Mouse (Mus musculus) liver, adult 2 months (tissue): ENCODE data around the gene L3hypdh. TPM values are rescaled to one million over a fixed set of nuclear protein-coding genes. Genes with fewer than 3 reads are reported as not detected.

Source experiments
- DNase-seq: peaks from one replicate; pipeline ENCODE4 v3.0.0-alpha.2; 2011; ENCODE audit warnings: low read depth, low spot score; ENCODE audit errors: extremely low read depth
- H3K27ac ChIP-seq: fragments of 200-500 bp; replicated peaks from 2 replicates; pipeline ENCODE4 v1.5.1; 2012; ENCODE audit warnings: low read depth, mild to moderate bottlenecking, control low read depth, inconsistent platforms, low read length; ENCODE audit not compliant: insufficient read depth
- H3K27me3 ChIP-seq: fragments of 200-500 bp; 2 replicates; pipeline ENCODE4 v1.6.1; 2012; ENCODE audit warnings: mild to moderate bottlenecking, moderate library complexity, low read length, inconsistent platforms; ENCODE audit not compliant: control insufficient read depth, insufficient read depth
- H3K36me3 ChIP-seq: fragments of 200-500 bp; 2 replicates; pipeline ENCODE4 v1.6.1; 2012; ENCODE audit warnings: low read length, inconsistent platforms; ENCODE audit not compliant: control insufficient read depth, insufficient read depth
- H3K4me1 ChIP-seq: fragments of 200-500 bp; 2 replicates; pipeline ENCODE4 v1.6.1; 2011; ENCODE audit warnings: low read length; ENCODE audit not compliant: control insufficient read depth, insufficient read depth
- H3K4me3 ChIP-seq: fragments of 200-500 bp; 2 replicates; pipeline ENCODE4 v1.5.1; 2011; ENCODE audit warnings: low read depth, mild to moderate bottlenecking, control low read depth, low read length, moderate library complexity; ENCODE audit not compliant: insufficient read depth
- H3K79me2 ChIP-seq: fragments of 200-500 bp; 2 replicates; pipeline ENCODE4 v1.6.1; 2012; ENCODE audit warnings: inconsistent platforms, mild to moderate bottlenecking, low read length, moderate library complexity; ENCODE audit not compliant: control insufficient read depth, insufficient read depth
- H3K9ac ChIP-seq: fragments of 200-500 bp; 2 replicates; pipeline ENCODE4 v1.6.1; 2012; ENCODE audit warnings: low read depth, mild to moderate bottlenecking, control low read depth, inconsistent platforms, low read length
- CTCF ChIP-seq: fragments of 200-500 bp; IDR thresholded peaks from 2 replicates; pipeline ENCODE4 v1.5.1; 2011; ENCODE audit warnings: low read depth, low read length, control low read depth
- POLR2A ChIP-seq: fragments of 200-500 bp; IDR thresholded peaks from 2 replicates; pipeline ENCODE4 v1.6.1; 2011; ENCODE audit warnings: low read length, control low read depth; ENCODE audit not compliant: insufficient read depth; ENCODE audit errors: extremely low read depth
- WGBS: fragments of 180-500 bp; shearing (Covaris S2); methylation state at CpG from one replicate; pipeline ENCODE4 v1.1.7; 2018; 5-methylcytosine and 5-hydroxymethylcytosine counted together
- polyA plus RNA-seq: library from polyadenylated mRNA; depleted of rRNA; stranded (reverse); fragments of >200 nt; gene quantifications from 2 replicates; pipeline ENCODE4 v1.2.3, GENCODE M21; 2012
- total RNA-seq: library from RNA; depleted of rRNA; stranded (reverse); fragments of >200 nt; gene quantifications from 2 replicates; pipeline ENCODE4 v1.2.3, GENCODE M21; 2014

Gene L3hypdh
- total and polyA plus RNA-seq, 2 experiments: 26.6 to 33.1 TPM

GRCm38 (mm10) chr12:72104027-72104426 is 18.8 kb upstream of the L3hypdh start:
- Histone ChIP-seq H3K4me1 (no peaks in the 10 kb centered on the region), H3K27ac (no peak overlapping the region), H3K79me2 (no peaks in the 10 kb centered on the region), H3K4me3 (no peak overlapping the region), H3K27me3 (no peaks in the 10 kb centered on the region), H3K36me3 (peaks cover 10% of the 10 kb centered on the region; the same call in 1 of the 2 replicates), H3K9ac (no peak overlapping the region)
- 79% methylated on average over 5 of the region's 5 CpGs for WGBS
- no peak for DNase-seq
- TF ChIP-seq CTCF (no peak), POLR2A (no peak)

GRCm38 (mm10) chr12:72102776-72103175 is 17.5 kb upstream of the L3hypdh start:
- Histone ChIP-seq H3K36me3 (peaks cover 13% of the 10 kb centered on the region; the same call in 1 of the 2 replicates), H3K79me2 (no peaks in the 10 kb centered on the region), H3K27ac (no peak overlapping the region), H3K27me3 (no peaks in the 10 kb centered on the region), H3K4me1 (no peaks in the 10 kb centered on the region), H3K9ac (no peak overlapping the region), H3K4me3 (no peak overlapping the region)
- DNase-seq: no peak
- 81% methylated on average over 6 of the region's 6 CpGs for WGBS
- TF ChIP-seq POLR2A (no peak), CTCF (no peak)

- Histone ChIP-seq H3K27ac (no peak overlapping the region), H3K4me3 (no peak overlapping the region), H3K4me1 (no peaks in the 10 kb centered on the region), H3K27me3 (no peaks in the 10 kb centered on the region), H3K79me2 (no peaks in the 10 kb centered on the region), H3K36me3 (peaks cover 48% of the 10 kb centered on the region), H3K9ac (no peak overlapping the region)
- 94% methylated on average over 8 of the region's 8 CpGs for WGBS
- DNase-seq: no peak
- TF ChIP-seq POLR2A: no peak
- TF ChIP-seq CTCF: no peak
Observed at GRCm38 (mm10) chr12:72096966-72097365, 11.7 kb upstream of the L3hypdh start.

GRCm38 (mm10) chr12:72089802-72090201 is 4.6 kb upstream of the L3hypdh start:
- H3K27ac ChIP-seq: no peak overlapping the region
- DNase-seq: no peak
- H3K4me1 ChIP-seq: peaks cover 6% of the 10 kb centered on the region; the same call in 1 of the 2 replicates
- H3K79me2 ChIP-seq: no peaks in the 10 kb centered on the region; the same call in 1 of the 2 replicates
- no peak overlapping the region for H3K4me3 ChIP-seq
- no peaks in the 10 kb centered on the region for H3K27me3 ChIP-seq
- peaks cover 27% of the 10 kb centered on the region for H3K36me3 ChIP-seq
- TF ChIP-seq CTCF (no peak), POLR2A (no peak)
- WGBS: 92% methylated on average over 4 of the region's 4 CpGs
- no peak overlapping the region for H3K9ac ChIP-seq

GRCm38 (mm10) chr12:72086166-72086825 is 1.1 kb upstream of the L3hypdh start:
- DNase-seq: no peak
- WGBS: 2% methylated on average over 18 of the region's 18 CpGs

GRCm38 (mm10) chr12:72085024-72085328 is 263 bp downstream of the L3hypdh start:
- Histone ChIP-seq H3K4me3 (peak overlapping the region; percentile 82), H3K27me3 (no peaks in the 10 kb centered on the region), H3K79me2 (no peaks in the 10 kb centered on the region; the same call in 1 of the 2 replicates), H3K4me1 (peaks cover 8% of the 10 kb centered on the region; the same call in 1 of the 2 replicates), H3K9ac (peak overlapping the region; percentile 88), H3K36me3 (peaks cover 2% of the 10 kb centered on the region; the same call in 1 of the 2 replicates), H3K27ac (peak overlapping the region; percentile 94)
- no peak for DNase-seq
- under 1% methylated on average over 31 of the region's 31 CpGs for WGBS
- TF ChIP-seq CTCF (no peak), POLR2A (0 out of 2 replicates have a peak, but pooled peaks have one; percentile 38)

More at GRCm38 (mm10) chr12:72086166-72086825, 1.1 kb upstream of the L3hypdh start:
- Histone ChIP-seq H3K4me1 (peaks cover 8% of the 10 kb centered on the region; the same call in 1 of the 2 replicates), H3K79me2 (no peaks in the 10 kb centered on the region; the same call in 1 of the 2 replicates), H3K36me3 (peaks cover 5% of the 10 kb centered on the region; the same call in 1 of the 2 replicates), H3K9ac (peak overlapping the region; percentile 77), H3K4me3 (peak overlapping the region; percentile 84), H3K27ac (peak overlapping the region; percentile 88), H3K27me3 (no peaks in the 10 kb centered on the region)
- 0 out of 2 replicates have a peak, but pooled peaks have one; percentile 26 for TF ChIP-seq POLR2A
- TF ChIP-seq CTCF: no peak
